Mouse (Mus musculus) urinary bladder, postnatal 36 days (tissue): ENCODE results near the gene Stau1.

Experiments used
- DNase-seq, 2 experiments: peaks; one replicate each; pipeline ENCODE4 v3.0.0; 2022; ENCODE audit warnings: low spot score in 2 of 2, mixed read lengths in 1 of 2

Gene Stau1

GRCm38 (mm10) chr2:166990861-166991260 lies 5.2 kb downstream of the Stau1 start:
- DNase-seq: no peak

DNA sequence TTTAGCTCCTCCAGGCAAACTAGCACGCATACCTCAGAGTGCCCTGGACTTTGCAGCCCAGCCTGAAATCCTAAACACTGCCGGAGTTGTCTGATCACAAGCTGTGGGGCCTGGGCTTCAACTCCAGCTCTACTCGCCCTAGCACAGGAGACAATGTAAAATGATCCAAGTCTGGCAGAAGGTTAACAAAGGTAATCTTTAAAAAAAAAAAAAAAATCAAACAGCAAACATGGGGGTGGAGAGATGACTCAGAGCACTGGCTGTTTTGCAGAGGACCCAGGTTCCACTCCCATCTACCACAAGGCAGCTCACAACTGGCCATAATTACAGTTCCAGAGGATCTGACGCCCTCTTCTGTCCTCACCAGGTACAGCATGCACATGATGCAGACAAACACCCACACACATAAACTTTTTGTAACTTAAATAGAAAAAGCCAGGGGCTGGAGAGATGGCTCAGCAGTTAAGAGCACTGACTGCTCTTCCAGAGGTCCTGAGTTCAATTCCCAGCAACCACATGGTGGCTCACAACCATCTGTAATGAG lies 12.7 kb downstream of the Stau1 start:
- no peak for DNase-seq

DNA sequence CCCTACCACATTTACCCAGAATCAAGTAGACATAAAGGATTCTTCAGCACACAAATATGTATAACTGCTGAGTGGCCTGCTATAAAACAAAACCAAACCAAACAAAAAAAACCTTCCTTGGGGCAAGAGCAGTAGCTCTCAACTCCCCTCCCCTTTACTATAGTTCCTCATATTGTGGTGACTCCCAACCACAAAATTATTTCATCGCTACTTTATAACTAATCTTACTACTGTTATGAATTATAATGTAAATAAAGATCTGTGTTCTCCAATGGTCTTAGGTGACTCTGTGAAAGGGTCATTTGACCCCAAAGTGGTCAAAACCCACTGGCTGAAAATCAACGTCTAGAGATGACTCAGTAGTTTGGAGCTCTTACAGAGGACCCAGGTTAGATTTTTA lies 15.9 kb downstream of the Stau1 start:
- DNase-seq: no peak

GRCm38 (mm10) chr2:166977490-166977889 lies 18.6 kb downstream of the Stau1 start:
- DNase-seq: no peak

- peak in 1 of 2 experiments; percentile 18 for DNase-seq
Observed at GRCm38 (mm10) chr2:166976356-166976755, 19.7 kb downstream of the Stau1 start.

DNA sequence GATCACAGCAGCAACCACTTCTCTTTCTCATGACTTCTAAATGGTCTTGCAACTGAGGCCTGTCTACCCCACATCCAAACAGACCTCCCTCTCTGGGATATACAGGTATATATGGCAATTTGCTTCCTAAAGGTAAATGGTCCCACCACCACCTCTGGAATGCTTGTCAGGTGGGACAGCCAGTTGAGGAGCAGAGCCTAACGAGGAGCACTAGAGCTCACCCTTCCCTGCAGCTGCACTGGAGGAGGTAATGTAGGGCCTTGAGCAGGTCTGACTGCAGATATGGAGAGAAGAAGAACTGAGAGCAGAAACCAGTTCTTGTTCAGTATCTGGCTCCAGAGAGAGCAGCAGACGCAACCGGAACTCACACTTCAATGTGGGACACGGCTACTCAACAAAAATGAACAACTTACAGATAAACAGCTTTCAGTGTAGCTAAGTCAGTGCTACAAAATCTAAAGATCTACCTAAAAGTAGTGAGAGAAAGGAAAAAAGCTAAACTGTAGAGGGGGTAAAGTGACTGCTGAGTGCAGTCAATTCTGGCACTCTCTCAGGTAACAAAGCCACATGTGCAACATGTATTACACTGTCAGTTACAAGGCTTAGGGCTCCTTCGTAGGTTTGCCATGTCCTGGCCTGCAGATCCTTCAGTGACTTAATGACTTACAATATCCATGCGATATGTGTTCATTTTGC lies 21.8 kb downstream of the Stau1 start:
- no peak for DNase-seq

DNA sequence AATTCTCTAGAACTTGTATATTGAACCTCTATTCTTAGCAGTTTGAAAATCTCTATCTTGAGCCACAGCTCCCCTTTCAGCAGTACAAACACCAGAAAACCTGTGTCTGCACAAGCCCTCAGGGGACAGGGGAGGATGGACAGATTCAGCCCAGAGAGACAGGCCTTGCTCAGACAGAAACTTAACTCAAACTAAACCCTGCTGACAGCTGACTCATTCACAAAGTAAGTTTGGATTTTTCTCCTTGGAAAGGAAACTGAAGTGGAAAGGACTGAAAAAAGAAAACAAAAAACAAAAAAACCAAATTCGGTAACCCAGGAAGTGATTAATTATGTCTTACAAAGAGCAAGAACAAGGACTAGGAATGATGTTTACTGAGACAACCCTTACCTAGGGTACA lies 22.9 kb downstream of the Stau1 start:
- DNase-seq: no peak

GRCm38 (mm10) chr2:166964773-166965172 lies 31.3 kb downstream of the Stau1 start:
- no peak for DNase-seq

DNA sequence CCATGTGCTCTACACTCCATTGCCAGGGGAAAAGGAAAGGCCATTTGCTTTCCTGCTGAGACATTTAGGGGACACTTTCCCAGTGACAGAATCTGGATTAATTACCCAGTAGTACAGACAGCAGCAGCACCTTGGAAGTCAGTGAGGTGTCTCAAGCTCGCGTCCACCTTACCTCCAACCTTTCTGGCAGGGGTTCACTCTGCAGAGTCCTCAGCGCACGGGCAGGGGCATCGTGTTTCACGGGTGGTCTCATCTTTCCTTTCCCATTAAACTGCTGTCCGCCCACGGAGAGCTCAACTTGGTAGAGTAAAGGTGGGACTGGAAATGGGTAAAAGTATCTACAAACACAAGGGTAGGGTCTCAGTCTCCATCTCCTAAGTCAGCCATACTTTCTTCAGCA lies 32.8 kb downstream of the Stau1 start:
- DNase-seq: no peak

DNA sequence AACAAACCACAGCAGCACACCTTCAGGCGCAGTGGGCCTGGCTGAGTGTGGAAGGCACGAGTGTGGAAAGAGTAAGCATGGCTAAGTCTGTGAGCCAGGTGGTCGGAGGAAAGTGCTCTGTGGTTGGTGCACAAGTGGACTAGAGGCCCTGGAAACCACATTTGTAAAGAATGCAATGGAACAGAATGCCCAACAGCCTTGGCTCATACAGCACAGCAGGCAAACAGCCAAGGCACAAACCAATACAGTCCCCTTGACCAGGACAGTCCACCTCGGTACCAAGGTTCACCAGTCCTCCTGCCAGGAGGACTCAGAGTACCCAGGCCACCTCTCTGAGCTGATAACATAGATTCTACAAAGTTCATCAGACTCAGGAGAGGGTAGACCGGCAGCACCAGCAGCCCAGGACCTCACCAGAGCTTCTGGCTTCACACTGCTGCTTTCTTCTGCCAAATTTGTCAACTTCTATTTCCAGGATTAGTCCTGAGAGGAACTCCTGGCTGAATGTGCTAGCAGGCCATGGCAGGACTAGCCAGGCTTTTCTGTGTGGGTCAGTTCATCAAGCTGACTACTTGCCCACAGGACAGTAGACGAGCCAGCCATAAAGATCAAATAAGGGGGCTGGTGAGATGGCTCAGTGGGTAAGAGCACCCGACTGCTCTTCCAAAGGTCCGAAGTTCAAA lies 35.3 kb downstream of the Stau1 start:
- no peak for DNase-seq

- DNase-seq: peak; percentile 30 to 33
Observed at GRCm38 (mm10) chr2:166956805-166957204, 39.3 kb downstream of the Stau1 start.

DNA sequence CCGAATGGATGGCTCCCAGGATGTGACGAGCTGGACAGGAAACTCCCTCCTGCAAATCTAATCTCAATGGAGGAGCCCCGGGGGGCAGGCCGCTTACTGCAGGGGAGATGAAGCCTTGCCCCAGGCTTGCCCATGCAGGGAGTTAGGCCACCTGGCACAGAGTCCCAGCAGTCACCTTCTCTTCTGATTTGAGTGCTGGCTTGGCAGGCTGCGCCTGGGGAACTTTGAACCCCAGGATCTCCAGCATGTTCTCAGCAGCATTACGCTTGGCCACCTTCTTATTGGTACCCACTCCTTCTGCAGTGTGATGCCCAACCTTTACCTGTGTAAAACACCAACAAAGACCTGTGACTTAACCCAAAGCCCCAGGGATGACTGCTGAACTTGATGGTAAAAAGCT lies 43.9 kb downstream of the Stau1 start:
- DNase-seq: no peak

GRCm38 (mm10) chr2:166950853-166951648 lies 45.0 kb downstream of the Stau1 start:
- DNase-seq: no peak

DNA sequence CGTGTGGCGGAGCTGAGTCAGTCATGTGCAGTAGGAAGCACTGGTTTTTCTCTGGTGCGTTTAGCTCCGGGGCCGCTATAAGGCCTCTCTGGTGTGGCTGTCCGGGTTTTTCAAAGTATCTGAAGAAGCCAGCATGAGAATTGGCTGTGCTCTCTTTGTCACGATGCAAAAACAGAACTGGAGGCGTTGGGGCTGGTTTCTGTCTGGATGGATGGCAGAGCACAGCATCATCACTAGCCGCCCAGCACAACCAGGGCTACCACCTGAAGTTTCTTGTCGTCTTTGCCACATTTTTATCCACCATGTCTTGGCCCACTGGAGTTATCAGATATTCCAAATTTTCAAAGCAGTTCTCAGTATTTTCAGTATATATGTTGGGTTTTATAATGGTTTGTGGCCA lies 47.2 kb downstream of the Stau1 start:
- no peak for DNase-seq

- DNase-seq: no peak
Observed at GRCm38 (mm10) chr2:166948246-166948645, 47.9 kb downstream of the Stau1 start.

DNA sequence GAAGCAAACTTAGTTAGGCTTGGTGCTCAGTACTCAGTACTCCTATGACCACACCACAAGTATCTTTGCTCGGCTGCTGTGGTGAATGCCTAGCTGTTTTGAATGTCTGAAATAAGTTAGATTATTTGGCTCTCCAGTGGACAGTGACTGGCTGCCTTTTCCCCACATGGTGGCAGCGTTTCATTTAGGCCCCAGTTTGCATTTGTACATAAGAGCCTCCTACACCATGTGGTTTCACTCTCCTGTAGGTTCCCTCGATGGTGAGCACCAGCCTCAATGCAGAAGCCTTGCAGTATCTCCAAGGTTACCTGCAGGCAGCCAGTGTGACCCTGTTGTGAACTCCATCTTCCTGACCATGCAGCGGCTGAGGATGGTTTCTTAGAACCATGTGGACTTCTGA lies 50.6 kb downstream of the Stau1 start:
- DNase-seq: no peak

DNA sequence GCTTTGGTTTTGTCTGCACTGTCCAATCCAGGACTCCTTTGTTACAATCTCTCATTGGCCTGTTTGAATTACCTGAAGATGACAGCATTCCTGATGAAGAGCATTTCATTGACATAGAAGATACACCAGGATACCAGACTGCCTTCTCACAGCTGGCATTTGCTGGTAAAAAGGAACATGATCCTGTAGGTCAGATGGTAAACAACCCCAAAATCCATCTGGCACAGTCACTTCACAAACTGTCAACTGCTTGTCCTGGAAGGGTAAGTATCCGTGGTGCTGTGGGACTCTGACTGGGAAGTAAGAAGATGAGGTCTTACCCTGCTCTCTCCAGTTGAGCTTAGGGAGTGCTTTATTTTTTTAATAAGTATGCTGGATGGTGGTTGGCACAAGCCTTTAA lies 51.8 kb downstream of the Stau1 start:
- no peak for DNase-seq

DNA sequence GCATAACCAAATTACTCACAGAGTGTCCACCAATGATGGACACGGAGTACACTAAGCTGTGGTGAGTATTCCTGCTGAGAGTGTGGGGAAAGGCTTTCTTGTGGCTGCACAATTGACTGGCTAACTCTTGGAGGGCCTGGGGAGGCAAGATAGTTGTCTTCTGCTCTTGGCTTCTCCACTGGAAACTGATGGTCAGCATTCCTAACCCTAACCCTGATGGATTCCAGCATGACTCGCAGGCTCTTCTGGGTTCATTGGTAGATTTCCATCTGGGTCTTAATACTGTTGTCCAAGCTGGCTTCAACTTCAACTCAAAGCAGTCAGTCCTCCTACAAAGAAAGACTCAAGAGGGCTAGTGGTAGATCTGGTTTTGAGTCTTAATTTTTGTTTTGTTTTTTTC lies 53.0 kb downstream of the Stau1 start:
- DNase-seq: no peak

- DNase-seq: no peak
Observed at GRCm38 (mm10) chr2:166936166-166936565, 59.9 kb downstream of the Stau1 start.

- no peak for DNase-seq
Observed at GRCm38 (mm10) chr2:166935582-166935981, 60.5 kb downstream of the Stau1 start.

DNA sequence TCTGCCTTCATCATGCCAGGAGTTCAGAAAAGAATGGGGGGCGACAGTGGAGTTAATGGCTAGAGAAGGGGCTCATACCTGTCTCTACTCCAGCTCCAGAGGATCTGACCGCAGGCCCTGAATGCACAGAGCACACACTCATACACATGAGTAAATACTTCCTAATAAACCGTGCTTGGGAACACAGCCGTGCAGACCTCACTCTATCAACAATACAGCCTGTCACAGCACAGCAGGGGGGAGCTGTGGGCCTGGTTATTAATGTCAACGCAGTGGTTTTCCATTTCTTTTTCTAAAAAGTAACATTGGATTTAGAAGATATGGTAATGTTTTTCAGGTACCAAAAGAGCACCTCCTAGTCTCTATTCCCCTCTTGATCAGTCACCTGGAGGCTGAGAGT lies 61.7 kb downstream of the Stau1 start:
- DNase-seq: no peak

GRCm38 (mm10) chr2:166933943-166934342 lies 62.2 kb downstream of the Stau1 start:
- no peak for DNase-seq
